In genomic region chr4:58086151-58086550, GRCm38 (mm10) we compare ENCODE assay signal across 20 mouse cellular contexts.
DNase-seq lines count a peak whose midpoint lies in the region; ATAC-seq and TF ChIP-seq lines count a peak whose summit lies in the region.
"Had no signal": no experiment of that assay in that cellular context is flagged by ENCODE, and none has a peak within 500 bp of the region (broad histone marks: within the 10 kb centered on the region; RNA-seq: fewer than 3 reads in every experiment).

No protein-coding gene starts in this region.

- H3K4me2 ChIP-seq in heart, embryonic 12.5 days: no peak overlapping the region
- no peak overlapping the region for H3K4me2 ChIP-seq in kidney, postnatal 0 days (ENCODE audit: low read length)
- no peak overlapping the region for H3K4me2 ChIP-seq in forebrain, embryonic 11.5 days (ENCODE audit: low read depth, low read length, severe bottlenecking)
- H3K4me2 ChIP-seq: embryonic facial prominence, embryonic 12.5 days; forebrain, embryonic 15.5 days; hindbrain, embryonic 15.5 days; midbrain, embryonic 11.5 days had no signal

- H3K27ac ChIP-seq in heart, embryonic 12.5 days (ENCODE audit: poor library complexity, severe bottlenecking): 0 out of 2 replicates have a peak overlapping the region, but pooled peaks have one; percentile 21
- no peak overlapping the region for H3K27ac ChIP-seq in kidney, postnatal 0 days
- H3K27ac ChIP-seq in forebrain, embryonic 11.5 days (ENCODE audit: low read depth, low read length): no peak overlapping the region
- H3K27ac ChIP-seq: forebrain, embryonic 15.5 days; hindbrain, embryonic 15.5 days; limb, embryonic 10.5 days had no signal

- no peaks in the 10 kb centered on the region for H3K4me1 ChIP-seq in heart, embryonic 12.5 days (replicated peaks)
- H3K4me1 ChIP-seq in kidney, postnatal 0 days (replicated peaks; ENCODE audit: insufficient read depth, low read length): no peaks in the 10 kb centered on the region
- no peaks in the 10 kb centered on the region for H3K4me1 ChIP-seq in forebrain, embryonic 11.5 days (replicated peaks; ENCODE audit: control insufficient read depth, insufficient read depth, low read length)
- H3K4me1 ChIP-seq: embryonic facial prominence, embryonic 12.5 days; forebrain, embryonic 15.5 days; hindbrain, embryonic 15.5 days; limb, embryonic 10.5 days had no signal

- 56% methylated on average over 4 of the region's 4 CpGs for WGBS in heart, embryonic 12.5 days
- 52% methylated on average over 4 of the region's 4 CpGs for WGBS in kidney, postnatal 0 days
- WGBS in forebrain, embryonic 11.5 days: 81% methylated on average over 4 of the region's 4 CpGs

- no peaks in the 10 kb centered on the region for H3K27me3 ChIP-seq in heart, embryonic 12.5 days (replicated peaks)
- no peaks in the 10 kb centered on the region for H3K27me3 ChIP-seq in kidney, postnatal 0 days (ENCODE audit: insufficient read depth, low read length)
- H3K27me3 ChIP-seq in forebrain, embryonic 11.5 days (ENCODE audit: control insufficient read depth, insufficient read depth, low read length): no peaks in the 10 kb centered on the region
- H3K27me3 ChIP-seq: embryonic facial prominence, embryonic 12.5 days; forebrain, embryonic 15.5 days; hindbrain, embryonic 15.5 days had no signal

- no peaks in the 10 kb centered on the region for H3K9me3 ChIP-seq in heart, embryonic 12.5 days (replicated peaks)
- no peaks in the 10 kb centered on the region for H3K9me3 ChIP-seq in kidney, postnatal 0 days (replicated peaks; ENCODE audit: low read length)
- H3K9me3 ChIP-seq in forebrain, embryonic 11.5 days (ENCODE audit: control insufficient read depth, low read length): no peaks in the 10 kb centered on the region
- H3K9me3 ChIP-seq: embryonic facial prominence, embryonic 12.5 days; forebrain, embryonic 15.5 days; hindbrain, embryonic 15.5 days; limb, embryonic 10.5 days had no signal

- DNase-seq in heart, postnatal 10 days: no peak
- peak; percentile 53 for DNase-seq in kidney, postnatal 0 days (ENCODE audit: low spot score)
- no peak for DNase-seq in kidney, postnatal 25 days
- peak; percentile 31 for DNase-seq in 416B (ENCODE audit: low read depth)
- no peak for DNase-seq in forebrain, embryonic 11.5 days (ENCODE audit: low spot score)
- DNase-seq in thymus, postnatal 4 days: no peak
- DNase-seq: adrenal gland, adult 8-10 months; cerebellum, adult 9-10 months; gastrocnemius, postnatal 36 days; kidney, adult 9 months; liver, postnatal 0 days; retina, postnatal 1 day; thymus, postnatal 14 days had no signal

- TF ChIP-seq CTCF in kidney, postnatal 0 days (IDR thresholded peaks at IDR 0.05; ENCODE audit: low read depth): peak; percentile 28; the same call in 1 of the 2 replicates

- intact Hi-C loops in heart, postnatal 10 days (cut with DNase I): no loop called here

- ATAC-seq in heart, embryonic 12.5 days (ENCODE audit: insufficient number of reproducible peaks, low FRiP score): no peak
- ATAC-seq in kidney, postnatal 0 days (replicated peaks; ENCODE audit: low FRiP score, low read depth): no peak
- ATAC-seq in activated CD4-positive, CD25-positive, alpha-beta regulatory T cell, adult 4 months: peak; percentile 43
- no peak for ATAC-seq in forebrain, embryonic 11.5 days (replicated peaks; ENCODE audit: low FRiP score)
- ATAC-seq: forebrain, embryonic 15.5 days; liver, postnatal 0 days had no signal

- no peak overlapping the region for H3K9ac ChIP-seq in heart, embryonic 12.5 days
- no peak overlapping the region for H3K9ac ChIP-seq in kidney, postnatal 0 days (ENCODE audit: low read depth, low read length)
- H3K9ac ChIP-seq in forebrain, embryonic 11.5 days (ENCODE audit: low read length): no peak overlapping the region
- H3K9ac ChIP-seq: embryonic facial prominence, embryonic 12.5 days; forebrain, embryonic 15.5 days; hindbrain, embryonic 15.5 days; liver, postnatal 0 days had no signal

- no peaks in the 10 kb centered on the region for H3K36me3 ChIP-seq in heart, embryonic 12.5 days
- H3K36me3 ChIP-seq in kidney, postnatal 0 days (ENCODE audit: insufficient read depth, low read length): no peaks in the 10 kb centered on the region
- no peaks in the 10 kb centered on the region for H3K36me3 ChIP-seq in forebrain, embryonic 11.5 days (ENCODE audit: control insufficient read depth, insufficient read depth, low read length)
- H3K36me3 ChIP-seq: forebrain, embryonic 15.5 days; hindbrain, embryonic 15.5 days; limb, embryonic 10.5 days had no signal

- no peak overlapping the region for H3K4me3 ChIP-seq in heart, embryonic 12.5 days
- no peak overlapping the region for H3K4me3 ChIP-seq in kidney, postnatal 0 days (replicated peaks; ENCODE audit: low read depth, low read length)
- H3K4me3 ChIP-seq in forebrain, embryonic 11.5 days (ENCODE audit: low read depth, low read length): no peak overlapping the region
- H3K4me3 ChIP-seq: embryonic facial prominence, embryonic 12.5 days; forebrain, embryonic 15.5 days; hindbrain, embryonic 15.5 days; limb, embryonic 10.5 days had no signal

Comparison
In these comparisons a context has a peak if more than half of its experiments do, and no peak if none do; other contexts are left out.
1. DNase-seq: peak in kidney, postnatal 0 days (single experiment) and 416B (single experiment); none in heart, postnatal 10 days (0 of 2), kidney, postnatal 25 days (0 of 2), forebrain, embryonic 11.5 days (single experiment) and thymus, postnatal 4 days (single experiment).